Mouse (Mus musculus) spleen, postnatal 10 days (tissue): ENCODE data around the gene Olfr1250.
"Not testable (repeated sequence)": the region's sequence is repeated elsewhere in the genome, so short reads cannot be mapped to it uniquely, and the experiment has no call there.

Experiments used
- DNase-seq, 2 experiments: peaks; one replicate each; pipeline ENCODE4 v3.0.0; 2021 to 2022; ENCODE audit warnings: low spot score in 2 of 2

Olfr1250 gene

DNA sequence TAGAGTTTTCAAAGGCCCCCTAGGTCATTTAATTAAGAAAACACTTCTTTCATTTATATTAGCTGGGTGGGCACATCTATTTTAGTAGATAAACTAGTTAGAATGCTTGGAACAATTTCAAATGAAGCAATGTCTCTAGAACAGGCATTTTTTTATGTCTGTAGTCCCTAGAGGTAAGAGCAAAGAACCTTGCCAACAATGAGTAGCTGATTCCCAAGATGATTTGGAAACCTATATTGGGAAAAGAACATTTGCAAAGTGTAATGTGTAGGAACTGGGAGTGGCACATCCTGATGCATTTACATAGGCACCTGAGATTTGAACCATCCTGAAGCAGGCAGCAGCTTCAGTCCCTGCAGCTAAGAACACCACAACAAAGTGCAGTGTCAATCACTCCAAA, at the start of gene Olfr1250:
Gene Olfr1250, minus strand, starts transcription at position 101 of the 400 bp plus-strand sequence.
- DNase-seq: no peak

DNA sequence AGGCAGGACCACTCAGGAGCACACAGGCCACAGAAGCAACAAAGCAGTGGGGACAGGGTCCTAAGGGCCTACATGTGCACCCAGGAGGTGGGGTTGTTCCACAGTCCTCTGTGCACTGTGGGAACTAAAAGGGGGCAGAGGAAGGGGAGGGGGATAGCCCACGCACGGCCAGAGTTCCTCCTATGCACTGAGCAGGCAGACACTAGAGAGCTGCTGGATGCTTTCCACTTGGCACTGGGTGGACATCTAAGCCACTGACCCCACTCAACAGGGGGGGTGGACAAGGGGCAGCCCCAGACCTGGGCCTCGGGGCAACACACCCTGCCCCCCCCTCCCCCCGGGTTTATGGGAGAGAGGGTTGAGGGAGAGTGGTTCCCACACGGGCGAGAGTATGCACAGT, 30.7 kb upstream of the Olfr1250 start:
- no peak for DNase-seq

DNA sequence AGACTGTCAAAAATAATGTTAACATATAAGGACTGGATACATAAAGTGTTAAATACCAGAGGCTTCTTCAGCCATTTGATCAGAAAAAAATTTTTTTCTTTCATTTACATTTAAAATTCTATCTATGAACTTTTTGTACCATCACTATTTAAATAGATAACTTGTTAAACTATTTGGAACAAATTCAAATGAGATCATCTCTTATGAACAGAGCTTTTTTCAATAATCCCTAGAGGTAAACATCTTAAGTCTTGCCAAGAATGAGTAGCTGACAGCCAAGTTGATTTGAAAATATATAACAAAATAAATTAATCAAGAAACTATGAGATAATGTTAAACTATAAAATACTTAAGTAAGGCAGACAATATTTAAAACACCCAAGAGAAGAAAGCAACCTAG, 10.6 kb upstream of the Olfr1250 start, which contains the start of gene Olfr1251:
Gene Olfr1251, minus strand, starts transcription at position 101 of the 400 bp plus-strand sequence.
- DNase-seq: no peak

DNA sequence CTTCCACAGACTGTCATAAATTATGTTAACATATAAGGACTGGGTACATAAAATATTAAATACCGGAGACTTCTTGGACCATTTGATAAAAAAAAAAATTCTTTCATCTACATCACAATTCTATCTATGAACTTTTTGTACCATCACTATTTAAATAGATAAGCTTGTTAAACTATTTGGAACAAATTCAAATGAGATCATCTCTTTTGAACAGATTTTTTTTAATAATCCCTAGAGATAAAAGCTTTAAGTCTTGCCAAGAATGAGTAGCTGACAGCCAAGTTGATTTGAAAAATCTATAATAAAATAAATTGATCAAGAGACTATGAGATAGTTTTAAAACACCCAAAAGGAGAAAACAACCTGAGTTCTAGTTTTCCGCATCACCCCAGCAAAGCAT, 26.4 kb downstream of the Olfr1250 start, which contains the start of gene Olfr1249:
Gene Olfr1249, minus strand, starts transcription at position 101 of the 400 bp plus-strand sequence.
- DNase-seq: no peak

DNA sequence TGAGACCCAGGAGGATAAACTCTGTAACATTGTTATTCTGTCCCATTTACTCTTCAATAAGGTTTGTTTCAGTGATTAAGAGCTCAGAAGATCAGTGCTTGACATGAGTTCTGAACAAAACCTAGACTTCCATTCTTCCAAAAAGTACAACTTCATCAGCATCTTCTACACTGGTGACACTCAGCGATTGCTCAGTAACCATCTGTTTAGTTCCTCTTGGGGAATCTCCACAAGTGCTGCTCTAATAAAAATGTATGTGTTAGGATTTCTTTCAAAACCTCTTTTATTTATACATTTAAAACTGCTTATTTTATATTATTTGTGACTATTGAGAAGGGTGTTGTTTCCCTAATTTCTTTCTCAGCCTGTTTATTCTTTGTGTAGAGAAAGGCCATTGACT, 43.1 kb downstream of the Olfr1250 start, which contains the start of gene Olfr1248:
Gene Olfr1248, minus strand, starts transcription at position 101 of the 400 bp plus-strand sequence.
- not testable (repeated sequence) for DNase-seq

DNA sequence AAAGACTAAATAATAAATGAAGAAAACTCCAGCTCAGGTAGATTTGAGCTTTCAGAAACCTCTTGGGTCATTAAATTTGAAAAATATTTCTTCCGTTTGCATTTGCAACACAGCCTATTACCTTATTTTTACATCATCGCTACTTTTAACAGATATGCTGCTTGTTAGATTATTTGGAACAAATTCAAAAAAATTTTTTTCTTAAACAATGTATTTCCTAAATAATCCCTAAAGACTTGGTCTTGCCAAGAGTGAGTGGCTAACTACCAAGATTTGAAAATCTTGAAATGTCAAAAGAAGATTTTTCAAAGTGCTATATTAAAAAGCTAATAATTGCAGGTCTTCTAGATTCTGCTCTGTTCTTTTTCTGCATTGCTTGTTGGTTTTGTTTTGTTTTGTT, 47.2 kb downstream of the Olfr1250 start, which contains the start of gene Olfr1247:
Gene Olfr1247, minus strand, starts transcription at position 101 of the 400 bp plus-strand sequence.
- DNase-seq: no peak
